Mouse (Mus musculus) midbrain, embryonic 16.5 days (tissue): ENCODE data around the gene Gm26992. TPM values are rescaled to one million over a fixed set of nuclear protein-coding genes. Genes with fewer than 3 reads are reported as not detected.

ENCODE experiments used
- ATAC-seq: fragments of 200-750 bp; cut with Nextera tagmentation; 2 replicates; pipeline ENCODE4 v1.8.0; 2017; ENCODE audit warnings: moderate TSS enrichment
- H3K27ac ChIP-seq: fragments of 300-500 bp; sonication (generic); 2 replicates; pipeline ENCODE4 v1.5.1; 2014; ENCODE audit warnings: mild to moderate bottlenecking, low read length, mixed read lengths
- H3K27me3 ChIP-seq: fragments of 300-500 bp; sonication (generic); 2 replicates; pipeline ENCODE4 v1.6.1; 2014; ENCODE audit warnings: low read depth, low read length, mixed read lengths; ENCODE audit not compliant: control insufficient read depth, insufficient read depth
- H3K36me3 ChIP-seq: fragments of 300-500 bp; sonication (generic); 2 replicates; pipeline ENCODE4 v1.6.1; 2014; ENCODE audit warnings: mild to moderate bottlenecking, low read length, moderate library complexity, mixed read lengths; ENCODE audit not compliant: control insufficient read depth, insufficient read depth
- H3K4me1 ChIP-seq: fragments of 300-500 bp; sonication (generic); 2 replicates; pipeline ENCODE4 v1.6.1; 2014; ENCODE audit warnings: mild to moderate bottlenecking, low read length, mixed read lengths; ENCODE audit not compliant: control insufficient read depth, insufficient read depth
- H3K4me2 ChIP-seq: fragments of 300-500 bp; sonication (generic); 2 replicates; pipeline ENCODE4 v1.6.1; 2014; ENCODE audit warnings: mild to moderate bottlenecking, low read length, mixed read lengths
- H3K4me3 ChIP-seq: fragments of 300-500 bp; sonication (generic); 2 replicates; pipeline ENCODE4 v1.5.1; 2014; ENCODE audit warnings: low read depth, mild to moderate bottlenecking, low read length, moderate library complexity, mixed read lengths
- H3K9ac ChIP-seq: fragments of 300-500 bp; sonication (generic); 2 replicates; pipeline ENCODE4 v1.6.1; 2014; ENCODE audit warnings: low read depth, low read length, mixed read lengths
- H3K9me3 ChIP-seq: fragments of 300-500 bp; sonication (generic); replicated peaks from 2 replicates; pipeline ENCODE4 v1.6.1; 2014; ENCODE audit warnings: mild to moderate bottlenecking, low read length, mixed read lengths; ENCODE audit not compliant: control insufficient read depth, poor library complexity, severe bottlenecking
- WGBS: fragments of 180-500 bp; shearing (Covaris S2); extraction: QIAGEN DNeasy Blood & Tissue Kit; methylation state at CpG from one replicate; pipeline ENCODE4 v1.1.7; 2014; 5-methylcytosine and 5-hydroxymethylcytosine counted together
- polyA plus RNA-seq: library from polyadenylated mRNA; unstranded; fragments of >200 nt; fragmentation: Nextera tagmentation; extraction: Ambion mirVana; gene quantifications from 2 replicates; pipeline ENCODE4 v1.2.1, GENCODE M21; 2015

Gm26992 gene
- polyA plus RNA-seq: not detected in 2 replicates

GRCm38 (mm10) chrX:103421710-103422109, at the start of gene Gm26992:
TSS of gene Gm26992 (plus strand) at chrX:103422010.
- H3K4me3 ChIP-seq: no peak within 1 kb of the TSS
- ATAC-seq: no peak
- no peaks in the 10 kb centered on the region for H3K9me3 ChIP-seq
- H3K9ac ChIP-seq: no peak within 1 kb of the TSS
- H3K36me3 ChIP-seq: no peaks in the 10 kb centered on the region
- H3K27ac ChIP-seq: no peak within 1 kb of the TSS
- WGBS: 89% methylated on average over 2 of the region's 2 CpGs
- H3K27me3 ChIP-seq: peaks cover 26% of the 10 kb centered on the region
- H3K4me2 ChIP-seq: no peak within 1 kb of the TSS
- H3K4me1 ChIP-seq: no peaks in the 10 kb centered on the region

GRCm38 (mm10) chrX:103374250-103374649, 47.6 kb upstream of the Gm26992 start:
- no peaks in the 10 kb centered on the region for H3K4me1 ChIP-seq
- no peak for ATAC-seq
- no peak overlapping the region for H3K9ac ChIP-seq
- no peak overlapping the region for H3K4me3 ChIP-seq
- WGBS: 66% methylated on average over 5 of the region's 5 CpGs
- peaks cover 10% of the 10 kb centered on the region for H3K27me3 ChIP-seq
- no peaks in the 10 kb centered on the region for H3K9me3 ChIP-seq
- H3K27ac ChIP-seq: no peak overlapping the region
- H3K4me2 ChIP-seq: no peak overlapping the region
- H3K36me3 ChIP-seq: no peaks in the 10 kb centered on the region

DNA sequence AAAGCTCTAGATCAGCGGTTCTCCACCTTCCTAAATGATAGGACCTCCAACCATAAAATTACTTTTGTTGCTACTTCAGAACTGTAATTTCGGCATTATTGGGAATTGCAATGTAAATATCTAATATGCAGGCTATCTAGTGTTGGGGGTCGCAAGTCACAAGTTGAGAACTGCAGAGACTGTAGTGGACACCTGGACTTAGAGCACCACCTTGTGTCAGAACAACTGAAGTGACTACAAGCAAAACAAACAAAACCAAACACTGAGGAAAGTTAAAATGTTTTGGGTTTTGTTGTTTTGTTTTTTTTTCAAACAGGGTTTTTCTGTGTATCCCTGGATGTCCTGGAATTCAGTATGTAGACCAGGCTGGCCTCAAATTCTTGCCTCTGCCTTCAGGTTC, 37.3 kb upstream of the Gm26992 start:
- H3K9me3 ChIP-seq: no peaks in the 10 kb centered on the region
- H3K4me2 ChIP-seq: no peak overlapping the region
- peaks cover 14% of the 10 kb centered on the region for H3K27me3 ChIP-seq
- H3K4me3 ChIP-seq: no peak overlapping the region
- H3K36me3 ChIP-seq: no peaks in the 10 kb centered on the region
- no peak overlapping the region for H3K27ac ChIP-seq
- H3K4me1 ChIP-seq: no peaks in the 10 kb centered on the region
- H3K9ac ChIP-seq: no peak overlapping the region
- no peak for ATAC-seq
- WGBS: 81% methylated on average over 3 of the region's 3 CpGs

DNA sequence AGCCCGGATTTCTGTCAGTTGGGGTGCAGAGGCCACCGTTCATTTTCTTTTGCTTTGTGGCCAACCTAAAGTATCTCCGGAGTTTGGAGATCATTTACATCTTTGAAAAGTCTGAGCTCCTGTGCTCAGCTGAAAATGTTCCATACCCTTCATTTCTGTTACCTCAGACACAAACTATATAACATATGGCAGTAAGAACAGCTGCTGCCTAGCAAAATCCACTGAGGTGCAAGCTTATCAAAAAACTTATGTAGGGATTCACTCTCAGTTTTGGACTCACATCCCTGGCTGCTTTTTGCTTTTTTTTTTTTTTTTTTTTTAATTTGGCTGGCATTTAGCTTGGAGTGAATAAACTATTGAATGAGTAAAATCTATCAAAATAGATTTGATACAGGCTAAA, 33.7 kb upstream of the Gm26992 start:
- H3K4me2 ChIP-seq: no peak overlapping the region
- H3K4me1 ChIP-seq: no peaks in the 10 kb centered on the region
- H3K9me3 ChIP-seq: no peaks in the 10 kb centered on the region
- 95% methylated on average over 3 of the region's 3 CpGs for WGBS
- H3K27me3 ChIP-seq: peaks cover 8% of the 10 kb centered on the region
- H3K4me3 ChIP-seq: no peak overlapping the region
- no peak overlapping the region for H3K27ac ChIP-seq
- ATAC-seq: no peak
- H3K36me3 ChIP-seq: no peaks in the 10 kb centered on the region
- no peak overlapping the region for H3K9ac ChIP-seq

- Histone ChIP-seq H3K27me3 (peaks cover 9% of the 10 kb centered on the region), H3K36me3 (no peaks in the 10 kb centered on the region), H3K27ac (no peak overlapping the region), H3K4me2 (no peak overlapping the region), H3K9ac (no peak overlapping the region), H3K4me3 (no peak overlapping the region), H3K9me3 (no peaks in the 10 kb centered on the region), H3K4me1 (no peaks in the 10 kb centered on the region)
- WGBS: 72% methylated on average over 1 of the region's 1 CpGs
- no peak for ATAC-seq
These were observed 28.0 kb upstream of the Gm26992 start for GRCm38 (mm10) chrX:103393841-103394240.

GRCm38 (mm10) chrX:103405021-103405420, 16.8 kb upstream of the Gm26992 start:
- Histone ChIP-seq H3K36me3 (no peaks in the 10 kb centered on the region), H3K4me2 (no peak overlapping the region), H3K27me3 (peaks cover 14% of the 10 kb centered on the region), H3K9me3 (no peaks in the 10 kb centered on the region), H3K4me1 (no peaks in the 10 kb centered on the region), H3K27ac (no peak overlapping the region), H3K9ac (no peak overlapping the region), H3K4me3 (no peak overlapping the region)
- no peak for ATAC-seq
- WGBS: 43% methylated on average over 13 of the region's 13 CpGs

- WGBS: 87% methylated on average over 5 of the region's 5 CpGs
- Histone ChIP-seq H3K27ac (no peak within 1 kb of the TSS), H3K9ac (no peak within 1 kb of the TSS), H3K27me3 (peaks cover 30% of the 10 kb centered on the region), H3K4me2 (no peak within 1 kb of the TSS), H3K4me1 (no peaks in the 10 kb centered on the region), H3K36me3 (no peaks in the 10 kb centered on the region), H3K9me3 (no peaks in the 10 kb centered on the region), H3K4me3 (no peak within 1 kb of the TSS)
- ATAC-seq: no peak
These were observed 7.6 kb upstream of the Gm26992 start, which contains the start of gene Tsx for GRCm38 (mm10) chrX:103414167-103414566. TSS of gene Tsx (plus strand) at chrX:103414467.

DNA sequence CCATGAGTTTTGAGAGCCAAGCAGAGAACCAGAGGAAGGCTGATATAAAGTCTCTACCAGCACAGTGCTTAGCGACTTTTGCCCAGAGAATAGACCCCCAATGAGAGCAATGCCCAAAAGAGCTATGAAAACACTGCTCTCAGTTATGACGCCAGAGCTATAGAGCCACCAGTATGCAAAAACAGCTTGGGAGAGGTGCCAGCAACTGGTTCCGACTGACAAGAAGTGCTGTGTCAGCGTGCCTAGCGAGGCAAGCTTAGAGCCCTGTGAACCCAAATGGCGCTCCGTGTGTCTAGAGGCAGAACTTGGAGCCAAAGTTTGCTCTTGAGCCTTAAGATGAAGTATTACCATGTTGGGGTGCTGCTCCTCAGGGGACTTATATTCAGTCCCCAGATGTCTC, 5.9 kb downstream of the Gm26992 start:
- no peaks in the 10 kb centered on the region for H3K36me3 ChIP-seq
- no peak overlapping the region for H3K9ac ChIP-seq
- no peaks in the 10 kb centered on the region for H3K4me1 ChIP-seq
- WGBS: 87% methylated on average over 7 of the region's 7 CpGs
- no peak for ATAC-seq
- H3K4me3 ChIP-seq: no peak overlapping the region
- no peaks in the 10 kb centered on the region for H3K9me3 ChIP-seq
- H3K4me2 ChIP-seq: no peak overlapping the region
- no peak overlapping the region for H3K27ac ChIP-seq
- H3K27me3 ChIP-seq: peaks cover 13% of the 10 kb centered on the region

DNA sequence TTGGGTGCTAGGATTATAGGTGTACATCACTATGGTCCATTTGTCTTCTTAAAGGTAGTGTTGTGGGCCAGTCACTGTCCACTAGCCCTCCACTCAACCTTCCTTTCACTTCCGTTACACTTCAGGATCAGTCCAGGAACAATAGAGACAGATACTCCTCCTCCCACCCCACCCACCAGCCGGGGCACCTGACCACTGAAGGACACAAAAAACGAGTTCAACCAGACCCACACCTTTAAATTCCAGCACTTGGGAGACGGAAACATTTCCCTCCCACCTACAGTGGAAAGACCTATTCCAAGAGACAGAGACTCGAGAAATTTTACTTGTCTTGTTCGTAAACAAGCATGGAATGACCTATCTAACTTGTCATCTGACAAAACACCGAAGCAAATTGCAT, 10.5 kb downstream of the Gm26992 start:
- Histone ChIP-seq H3K4me3 (no peak overlapping the region), H3K36me3 (no peaks in the 10 kb centered on the region), H3K27ac (no peak overlapping the region), H3K4me1 (no peaks in the 10 kb centered on the region), H3K27me3 (peaks cover 17% of the 10 kb centered on the region), H3K4me2 (no peak overlapping the region), H3K9me3 (no peaks in the 10 kb centered on the region), H3K9ac (no peak overlapping the region)
- ATAC-seq: no peak
- 78% methylated on average over 7 of the region's 7 CpGs for WGBS
